Mouse (Mus musculus) hindbrain, embryonic 10.5 days (tissue): ENCODE results near the gene Thy1. TPM values are rescaled to one million over a fixed set of nuclear protein-coding genes. Genes with fewer than 3 reads are reported as not detected.
A peak's percentile ranks its signal among the peaks of the same experiment; 100 is the strongest.

Source experiments
- DNase-seq: peaks from one replicate; pipeline ENCODE4 v3.0.0-alpha.2; 2017; ENCODE audit warnings: low spot score
- H3K27ac ChIP-seq: fragments of 300-500 bp; sonication (generic); 2 replicates; pipeline ENCODE4 v1.5.1; 2016; ENCODE audit warnings: mild to moderate bottlenecking, moderate library complexity
- H3K27me3 ChIP-seq: fragments of 300-500 bp; sonication (generic); 2 replicates; pipeline ENCODE4 v1.6.1; 2016; ENCODE audit warnings: mild to moderate bottlenecking; ENCODE audit not compliant: poor library complexity, insufficient read depth, severe bottlenecking
- H3K36me3 ChIP-seq: fragments of 300-500 bp; sonication (generic); 2 replicates; pipeline ENCODE4 v1.6.1; 2016; ENCODE audit warnings: mild to moderate bottlenecking, moderate library complexity
- H3K4me1 ChIP-seq: fragments of 300-500 bp; sonication (generic); replicated peaks from 2 replicates; pipeline ENCODE4 v1.6.1; 2016; ENCODE audit warnings: mild to moderate bottlenecking
- H3K4me3 ChIP-seq: fragments of 300-500 bp; sonication (generic); 2 replicates; pipeline ENCODE4 v1.5.1; 2016; ENCODE audit warnings: mild to moderate bottlenecking, moderate library complexity
- H3K9me3 ChIP-seq: fragments of 300-500 bp; sonication (generic); 2 replicates; pipeline ENCODE4 v1.6.1; 2016; ENCODE audit warnings: mild to moderate bottlenecking, moderate library complexity
- WGBS: fragments of 180-500 bp; shearing (Covaris S2); methylation state at CpG from one replicate; pipeline ENCODE4 v1.1.7; 2016; 5-methylcytosine and 5-hydroxymethylcytosine counted together
- polyA plus RNA-seq: library from polyadenylated mRNA; unstranded; fragments of >200 nt; fragmentation: Nextera tagmentation; extraction: Ambion mirVana; gene quantifications from 2 replicates; pipeline ENCODE4 v1.2.1, GENCODE M21; 2016

The Thy1 gene
- polyA plus RNA-seq, 1 experiment from 2014 or later: 0.14 TPM

- H3K27me3 ChIP-seq: peaks cover 60% of the 10 kb centered on the region
- H3K4me3 ChIP-seq: no peak overlapping the region
- no peaks in the 10 kb centered on the region for H3K36me3 ChIP-seq
- H3K9me3 ChIP-seq: no peaks in the 10 kb centered on the region
- H3K27ac ChIP-seq: no peak overlapping the region
- DNase-seq: no peak
- peaks cover 29% of the 10 kb centered on the region for H3K4me1 ChIP-seq
- 82% methylated on average over 1 of the region's 1 CpGs for WGBS
These were observed 846 bp upstream of the Thy1 start for GRCm38 (mm10) chr9:44042396-44042680.

GRCm38 (mm10) chr9:44043708-44044425 lies 683 bp downstream of the Thy1 start:
- no peak overlapping the region for H3K27ac ChIP-seq
- peak overlapping the region; percentile 50 for H3K4me3 ChIP-seq
- H3K4me1 ChIP-seq: peaks cover 30% of the 10 kb centered on the region
- DNase-seq: no peak
- H3K9me3 ChIP-seq: no peaks in the 10 kb centered on the region
- 4% methylated on average over 23 of the region's 23 CpGs for WGBS
- H3K36me3 ChIP-seq: no peaks in the 10 kb centered on the region
- H3K27me3 ChIP-seq: peaks cover 60% of the 10 kb centered on the region

- DNase-seq: peak; percentile 8
- H3K36me3 ChIP-seq: no peaks in the 10 kb centered on the region
- H3K4me1 ChIP-seq: peaks cover 30% of the 10 kb centered on the region
- WGBS: 42% methylated on average over 14 of the region's 14 CpGs
- H3K9me3 ChIP-seq: no peaks in the 10 kb centered on the region
- H3K27me3 ChIP-seq: peaks cover 60% of the 10 kb centered on the region
- no peak overlapping the region for H3K27ac ChIP-seq
- no peak overlapping the region for H3K4me3 ChIP-seq
These were observed 1.4 kb downstream of the Thy1 start for GRCm38 (mm10) chr9:44044426-44045157.

GRCm38 (mm10) chr9:44045158-44045883 lies 2.1 kb downstream of the Thy1 start:
- Histone ChIP-seq H3K9me3 (no peaks in the 10 kb centered on the region), H3K27me3 (peaks cover 60% of the 10 kb centered on the region), H3K4me3 (no peak overlapping the region), H3K4me1 (peaks cover 30% of the 10 kb centered on the region), H3K36me3 (no peaks in the 10 kb centered on the region), H3K27ac (no peak overlapping the region)
- no peak for DNase-seq
- 68% methylated on average over 3 of the region's 3 CpGs for WGBS

GRCm38 (mm10) chr9:44045884-44046272 lies 2.7 kb downstream of the Thy1 start:
- 86% methylated on average over 5 of the region's 5 CpGs for WGBS
- Histone ChIP-seq H3K36me3 (no peaks in the 10 kb centered on the region), H3K4me1 (peaks cover 28% of the 10 kb centered on the region), H3K4me3 (no peak overlapping the region), H3K9me3 (no peaks in the 10 kb centered on the region), H3K27ac (no peak overlapping the region), H3K27me3 (peaks cover 58% of the 10 kb centered on the region)
- no peak for DNase-seq

- 89% methylated on average over 12 of the region's 12 CpGs for WGBS
- no peaks in the 10 kb centered on the region for H3K9me3 ChIP-seq
These were observed 3.2 kb downstream of the Thy1 start for GRCm38 (mm10) chr9:44046426-44046825.

GRCm38 (mm10) chr9:44047071-44047470 lies 3.9 kb downstream of the Thy1 start:
- Histone ChIP-seq H3K27me3 (peaks cover 46% of the 10 kb centered on the region), H3K4me3 (no peak overlapping the region), H3K27ac (no peak overlapping the region)

More at GRCm38 (mm10) chr9:44046426-44046825, 3.2 kb downstream of the Thy1 start:
- no peak overlapping the region for H3K27ac ChIP-seq
- DNase-seq: no peak
- H3K36me3 ChIP-seq: no peaks in the 10 kb centered on the region
- H3K27me3 ChIP-seq: peaks cover 52% of the 10 kb centered on the region
- H3K4me1 ChIP-seq: peaks cover 24% of the 10 kb centered on the region
- no peak overlapping the region for H3K4me3 ChIP-seq

GRCm38 (mm10) chr9:44047571-44048490 lies 4.6 kb downstream of the Thy1 start:
- no peaks in the 10 kb centered on the region for H3K36me3 ChIP-seq
- no peak overlapping the region for H3K27ac ChIP-seq
- WGBS: 79% methylated on average over 14 of the region's 14 CpGs
- peaks cover 38% of the 10 kb centered on the region for H3K27me3 ChIP-seq
- H3K9me3 ChIP-seq: no peaks in the 10 kb centered on the region
- H3K4me1 ChIP-seq: peaks cover 20% of the 10 kb centered on the region
- DNase-seq: no peak
- H3K4me3 ChIP-seq: no peak overlapping the region

More at GRCm38 (mm10) chr9:44047071-44047470, 3.9 kb downstream of the Thy1 start:
- DNase-seq: no peak
- Histone ChIP-seq H3K36me3 (no peaks in the 10 kb centered on the region), H3K4me1 (peaks cover 24% of the 10 kb centered on the region), H3K9me3 (no peaks in the 10 kb centered on the region)
- 80% methylated on average over 6 of the region's 6 CpGs for WGBS

GRCm38 (mm10) chr9:44048541-44049380 lies 5.6 kb downstream of the Thy1 start:
- WGBS: 80% methylated on average over 15 of the region's 15 CpGs
- no peak for DNase-seq
- no peaks in the 10 kb centered on the region for H3K36me3 ChIP-seq
- peaks cover 11% of the 10 kb centered on the region for H3K4me1 ChIP-seq
- peaks cover 29% of the 10 kb centered on the region for H3K27me3 ChIP-seq
- no peak overlapping the region for H3K4me3 ChIP-seq
- no peak overlapping the region for H3K27ac ChIP-seq
- H3K9me3 ChIP-seq: no peaks in the 10 kb centered on the region

- Histone ChIP-seq H3K4me3 (no peak overlapping the region), H3K27me3 (peaks cover 21% of the 10 kb centered on the region), H3K9me3 (no peaks in the 10 kb centered on the region), H3K27ac (no peak overlapping the region), H3K36me3 (no peaks in the 10 kb centered on the region), H3K4me1 (0 out of 2 replicates have a peak, but pooled peaks cover 3% of the 10 kb centered on the region)
- 89% methylated on average over 8 of the region's 8 CpGs for WGBS
- no peak for DNase-seq
These were observed 6.4 kb downstream of the Thy1 start for GRCm38 (mm10) chr9:44049381-44050165.

GRCm38 (mm10) chr9:44052855-44053254 lies 9.7 kb downstream of the Thy1 start:
- H3K9me3 ChIP-seq: 0 out of 2 replicates have a peak, but pooled peaks cover 2% of the 10 kb centered on the region
- DNase-seq: no peak
- no peak overlapping the region for H3K27ac ChIP-seq
- H3K36me3 ChIP-seq: no peaks in the 10 kb centered on the region
- H3K27me3 ChIP-seq: no peaks in the 10 kb centered on the region
- WGBS: 64% methylated on average over 3 of the region's 3 CpGs
- H3K4me1 ChIP-seq: no peaks in the 10 kb centered on the region
- H3K4me3 ChIP-seq: no peak overlapping the region
